Mouse (Mus musculus): ENCODE data around the gene Fam118a. TPM values are rescaled to one million over a fixed set of nuclear protein-coding genes. Genes with fewer than 3 reads are reported as not detected.
"Not testable (repeated sequence)": the region's sequence is repeated elsewhere in the genome, so short reads cannot be mapped to it uniquely, and the experiment has no call there.

The Fam118a gene
- total RNA-seq (2021) = 10 to 100 TPM; 33.9 to 34.8 TPM

DNA sequence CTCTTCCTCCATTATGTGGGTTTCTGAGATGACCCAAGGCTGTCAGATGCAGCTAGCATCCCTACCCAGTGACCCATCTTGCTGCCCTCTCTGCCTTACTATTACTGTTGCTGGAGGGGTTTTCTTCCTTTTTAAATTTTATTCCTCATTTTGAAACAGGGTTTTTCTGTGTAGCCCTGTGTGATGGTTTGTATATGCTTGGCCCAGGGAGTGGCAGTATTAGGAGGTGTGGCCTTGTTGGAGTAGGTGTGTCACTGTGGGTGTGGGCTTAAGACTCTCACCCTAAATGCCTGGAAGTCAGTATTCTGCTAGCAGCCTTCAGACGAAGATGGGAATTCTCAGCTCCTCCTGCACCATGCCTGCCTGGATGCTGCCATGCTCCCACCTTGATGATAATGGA lies at the start of gene Fam118a:
Fam118a (plus strand) TSS at position 301 of the 400 bp plus-strand sequence.
- not testable (repeated sequence) for DNase-seq

DNA sequence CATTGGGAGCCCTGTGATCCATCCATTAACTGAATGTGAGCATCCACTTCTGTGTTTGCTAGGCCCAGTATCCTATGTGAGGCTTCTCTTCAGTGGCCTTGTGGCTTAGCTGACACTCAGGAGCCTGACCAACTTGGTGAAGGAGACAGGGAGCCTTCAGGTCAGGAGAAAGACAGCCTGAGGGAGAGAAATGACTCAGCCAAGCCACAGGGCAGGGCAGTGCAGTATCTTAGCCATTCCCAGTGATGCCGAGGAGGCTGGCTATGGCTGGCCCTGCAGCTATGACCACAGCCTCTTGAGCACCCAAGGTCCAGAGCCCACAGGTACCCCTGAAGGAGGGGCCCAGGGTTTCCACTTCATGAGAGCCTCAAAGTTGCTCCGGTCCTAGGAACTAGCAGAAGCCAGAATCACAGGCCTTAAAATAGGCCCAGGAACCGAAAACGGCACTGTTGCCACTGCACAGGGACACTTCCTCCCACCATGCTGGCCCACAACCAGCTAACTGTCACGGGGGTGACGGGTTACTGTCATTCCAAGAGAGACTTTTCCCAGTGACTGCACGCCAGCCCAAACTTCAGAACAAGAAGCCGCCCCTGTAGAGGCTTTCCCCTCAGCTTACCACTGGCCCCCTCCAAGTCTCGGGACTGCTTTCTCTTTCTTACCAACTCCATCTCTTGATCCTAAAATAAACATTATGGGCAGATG lies 47.0 kb upstream of the Fam118a start:
- no peak for DNase-seq

- DNase-seq = no peak
Observed at GRCm38 (mm10) chr15:84982888-84983287, 45.9 kb upstream of the Fam118a start.

DNA sequence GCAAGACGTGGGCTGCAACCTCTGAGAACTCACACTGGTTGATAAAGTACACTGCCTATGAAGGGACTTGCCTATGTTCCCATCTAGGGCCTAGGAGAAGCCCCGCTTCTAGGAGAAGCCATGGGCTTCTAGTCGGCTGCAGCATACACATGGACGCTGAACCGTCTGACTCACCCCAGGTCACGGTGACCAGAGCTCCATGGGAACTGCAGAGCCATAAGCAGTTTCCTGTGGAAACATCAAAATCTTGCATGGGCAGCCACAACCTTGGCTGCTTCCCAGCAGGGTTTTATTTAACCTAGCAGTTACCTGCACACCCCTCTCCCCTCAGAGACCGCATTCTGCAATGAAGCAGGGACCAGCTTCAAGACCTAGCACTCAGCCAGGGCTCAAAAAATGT lies 45.0 kb upstream of the Fam118a start:
- DNase-seq = no peak

DNA sequence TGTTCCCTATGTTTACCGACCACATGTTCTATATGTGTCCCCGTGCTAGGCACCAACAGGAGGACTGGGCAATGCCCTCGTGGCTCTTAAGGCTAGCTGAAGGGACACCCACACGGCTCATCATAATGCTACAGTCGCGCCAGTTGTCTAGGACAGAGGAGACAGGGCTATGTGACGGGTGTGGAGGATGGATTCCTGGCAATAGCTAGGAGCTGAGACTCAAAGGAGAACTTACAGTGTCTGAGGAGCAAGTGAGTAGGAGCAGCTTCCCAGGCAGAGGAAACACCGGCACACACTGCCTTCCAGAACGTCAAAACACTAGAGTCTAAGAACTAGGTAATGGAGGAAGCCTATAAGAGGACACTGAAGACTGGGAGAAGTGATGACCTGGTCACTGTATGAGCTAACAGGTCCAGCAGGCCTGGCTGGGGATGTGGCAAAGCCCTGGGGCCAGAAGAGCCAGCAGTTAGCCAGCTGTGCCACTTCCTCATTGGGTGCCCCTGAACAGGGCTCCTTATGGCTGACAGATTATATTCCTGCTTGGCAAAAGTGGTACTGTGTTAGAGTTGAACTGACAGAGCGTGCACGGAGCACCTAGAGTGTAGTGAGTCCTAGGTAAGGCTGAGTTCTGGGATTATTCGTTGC lies 43.1 kb upstream of the Fam118a start:
- DNase-seq = no peak

DNA sequence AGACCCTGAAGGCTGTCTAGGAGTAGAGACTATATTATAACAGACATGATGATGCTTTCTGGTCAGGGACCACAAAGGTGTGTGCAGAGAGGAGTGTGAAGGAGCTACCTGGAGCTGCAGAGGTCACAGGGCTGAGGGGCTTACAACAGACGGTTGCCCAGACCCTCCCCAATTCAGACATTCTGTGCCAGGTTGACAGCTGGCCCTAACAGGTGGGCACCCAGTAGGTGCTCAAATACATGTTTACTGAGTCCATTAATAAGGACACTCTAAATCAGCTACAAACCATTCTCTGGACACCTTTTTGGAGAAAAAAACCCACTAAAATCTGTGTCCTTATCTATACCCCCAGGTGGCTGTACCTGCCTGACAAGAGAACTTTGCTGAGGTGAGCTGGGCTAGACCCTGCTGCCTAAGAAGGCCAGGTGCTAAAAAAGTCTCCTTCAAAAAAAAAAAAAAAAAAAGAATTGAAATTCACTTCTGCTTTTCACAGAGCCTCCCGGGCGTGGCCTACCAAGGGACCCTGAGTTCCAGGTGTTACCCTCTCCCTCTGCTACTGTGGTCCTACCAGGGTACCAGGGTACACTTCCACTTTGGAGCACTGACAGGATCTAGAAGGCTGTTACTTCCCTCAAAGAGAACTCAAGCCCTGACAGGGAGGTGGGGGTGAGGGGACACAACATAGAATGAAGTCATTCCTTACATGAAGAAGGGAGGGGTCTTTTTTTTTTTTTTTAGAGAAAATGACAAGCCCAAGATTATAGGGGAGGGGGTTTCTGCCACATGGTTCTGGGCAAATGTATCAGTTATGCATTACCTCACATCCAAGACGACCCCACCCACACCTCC lies 42.4 kb upstream of the Fam118a start:
- no peak for DNase-seq

DNA sequence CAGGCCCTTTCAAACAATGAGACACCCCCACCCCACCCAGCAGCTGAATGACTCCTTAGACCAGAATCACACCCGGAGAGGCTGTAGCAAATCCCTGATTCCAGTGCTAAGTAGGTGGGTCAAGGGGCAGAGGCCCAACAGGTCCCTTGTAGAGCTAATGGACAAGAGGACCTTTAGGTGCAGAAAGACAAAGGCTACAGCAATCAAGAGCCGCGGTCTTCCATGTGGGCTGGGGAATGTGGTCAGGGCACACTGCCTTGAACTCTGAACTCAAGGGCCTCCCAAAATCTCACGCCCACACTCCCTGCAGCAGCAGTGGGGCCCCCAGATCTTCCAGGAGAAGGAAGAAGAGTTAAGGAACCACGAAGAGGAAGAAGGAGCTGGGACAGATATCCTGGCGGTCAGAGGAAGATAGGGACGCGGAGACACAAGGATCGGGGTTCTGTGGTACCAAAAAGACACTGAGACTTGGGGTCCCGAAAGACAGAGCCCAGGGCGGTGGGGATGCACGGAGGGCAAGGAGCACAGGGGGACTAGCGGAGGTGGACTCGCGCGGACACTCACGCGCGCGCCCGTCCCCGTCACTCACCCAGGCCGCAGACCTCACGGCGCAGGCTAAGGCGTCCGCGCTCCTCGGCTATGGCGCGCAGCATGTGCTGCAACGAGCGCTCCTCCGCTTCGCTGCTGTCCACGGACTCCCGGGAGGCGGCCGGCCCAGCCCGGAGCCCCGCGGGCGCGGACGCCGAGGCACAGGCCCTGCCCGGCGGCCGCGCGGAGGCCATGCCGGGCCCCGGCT lies 41.5 kb upstream of the Fam118a start:
- no peak for DNase-seq

DNA sequence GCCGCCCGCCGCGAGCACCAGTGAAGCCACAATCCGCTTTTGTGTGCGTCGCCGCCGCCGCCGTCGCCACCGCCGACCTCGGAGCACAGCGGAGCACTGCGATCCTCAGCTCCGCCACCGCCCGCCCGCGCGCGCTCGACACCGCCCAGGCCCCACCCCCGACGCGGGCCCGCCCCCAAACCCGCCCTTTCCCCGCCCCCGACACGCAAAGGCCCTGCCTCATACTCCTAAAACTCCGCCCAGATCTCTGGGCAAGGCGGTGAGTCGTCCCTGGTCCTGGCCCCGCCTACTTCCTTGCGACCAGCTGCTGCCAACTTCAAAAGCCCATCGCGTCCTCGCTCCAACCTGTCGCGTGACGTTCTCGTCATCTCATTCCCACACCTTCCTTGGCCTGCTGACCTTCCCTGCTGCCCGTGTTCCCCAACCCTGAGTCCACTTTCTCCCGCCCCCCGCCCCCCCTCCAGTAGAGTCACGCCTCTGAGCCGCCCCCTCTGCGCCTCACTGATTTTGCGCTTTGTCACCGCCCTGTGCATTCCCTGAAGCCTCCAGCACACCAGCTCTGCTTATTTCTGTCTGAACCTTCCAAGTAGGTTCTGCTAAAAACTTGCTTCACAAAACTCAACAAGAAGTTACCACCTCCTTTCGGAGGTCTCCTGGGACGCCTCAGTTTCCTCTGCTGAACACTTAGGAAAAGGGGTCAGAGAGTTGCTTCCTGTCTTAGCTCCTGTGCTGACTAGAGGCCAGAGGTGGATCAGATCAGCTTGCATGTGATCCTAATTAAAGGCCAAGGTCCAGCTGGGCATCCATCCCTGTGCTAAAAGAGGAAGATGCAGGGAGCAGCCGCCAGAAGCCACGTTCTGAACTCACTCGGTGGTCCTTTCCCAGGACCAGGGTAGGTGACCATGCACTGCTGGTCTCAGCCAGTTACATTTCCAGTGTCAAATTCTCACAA lies 40.6 kb upstream of the Fam118a start, which contains the start of gene 5031439G07Rik:
5031439G07Rik (minus strand) TSS at position 678 of the 952 bp plus-strand sequence.
- peak; percentile 85 to 86 for DNase-seq

DNA sequence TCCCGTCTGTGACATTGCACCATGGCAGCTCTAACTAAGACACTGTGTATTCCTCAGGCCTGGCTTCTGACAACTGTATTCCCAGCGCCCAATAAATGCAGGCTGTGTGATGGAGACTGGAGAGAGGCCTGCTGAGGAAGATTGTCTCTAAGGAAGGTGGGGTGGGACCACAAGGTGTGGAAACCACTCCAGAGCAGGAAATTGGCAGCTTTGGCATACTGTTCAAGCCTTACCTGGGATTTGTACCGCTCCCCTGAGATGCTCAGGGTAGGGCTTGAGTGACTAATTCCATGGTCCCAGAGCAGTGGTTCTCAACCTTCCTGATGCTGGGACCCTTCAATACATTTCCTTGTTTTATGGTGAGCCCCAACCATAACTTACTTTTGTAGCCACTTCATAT lies 39.6 kb upstream of the Fam118a start:
- no peak for DNase-seq

GRCm38 (mm10) chr15:84989771-84990170 lies 39.0 kb upstream of the Fam118a start:
- DNase-seq = no peak

GRCm38 (mm10) chr15:84994498-84994897 lies 34.2 kb upstream of the Fam118a start:
- no peak for DNase-seq

GRCm38 (mm10) chr15:84995041-84995440 lies 33.7 kb upstream of the Fam118a start:
- DNase-seq = no peak

DNA sequence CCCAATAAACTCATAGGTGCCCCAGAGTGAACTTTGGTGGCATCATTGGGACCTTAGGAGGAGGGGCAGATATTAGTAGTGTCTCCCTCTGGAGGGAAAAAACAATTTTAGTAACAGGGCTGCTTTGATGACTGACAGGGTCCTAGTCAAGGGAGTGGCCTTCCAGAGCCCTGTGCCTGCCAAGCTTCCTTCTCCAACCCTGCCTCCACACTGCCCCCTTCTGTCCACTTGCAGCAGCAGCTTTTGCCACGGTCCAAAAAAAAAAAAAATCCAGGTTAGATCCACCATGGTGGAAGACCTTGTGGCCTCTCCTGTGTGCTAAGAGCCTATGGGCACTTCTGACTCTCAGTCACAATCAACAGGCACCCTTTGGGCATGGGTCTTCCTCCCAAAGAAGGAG lies 32.8 kb upstream of the Fam118a start:
- DNase-seq = peak in 1 of 2 experiments; percentile 62

- peak; percentile 53 to 55 for DNase-seq
Observed at GRCm38 (mm10) chr15:84997768-84998454, 30.8 kb upstream of the Fam118a start.

- no peak for DNase-seq
Observed at GRCm38 (mm10) chr15:84999911-85000310, 28.8 kb upstream of the Fam118a start.

- DNase-seq = peak; percentile 70 to 79
Observed at GRCm38 (mm10) chr15:85000984-85001982, 27.5 kb upstream of the Fam118a start.

DNA sequence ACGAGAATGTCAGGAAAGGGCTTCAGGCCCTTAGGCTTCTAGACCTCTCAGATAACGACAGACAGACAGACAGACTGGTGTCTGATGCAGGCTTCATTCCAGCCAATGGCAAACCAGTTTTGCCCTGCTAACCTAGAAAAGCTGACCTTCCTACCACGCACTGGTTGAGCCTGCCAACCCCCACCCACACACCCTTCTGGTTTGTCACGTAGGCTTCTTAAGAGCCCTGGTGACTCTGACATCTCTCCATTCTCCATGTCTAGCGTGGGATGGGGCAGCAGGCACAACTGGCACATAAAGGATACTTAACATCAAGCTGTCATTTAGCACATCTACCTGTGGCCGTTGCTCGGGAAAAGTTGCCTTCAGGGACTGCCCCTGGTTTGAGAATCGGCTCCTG lies 19.1 kb upstream of the Fam118a start:
- DNase-seq = no peak

DNA sequence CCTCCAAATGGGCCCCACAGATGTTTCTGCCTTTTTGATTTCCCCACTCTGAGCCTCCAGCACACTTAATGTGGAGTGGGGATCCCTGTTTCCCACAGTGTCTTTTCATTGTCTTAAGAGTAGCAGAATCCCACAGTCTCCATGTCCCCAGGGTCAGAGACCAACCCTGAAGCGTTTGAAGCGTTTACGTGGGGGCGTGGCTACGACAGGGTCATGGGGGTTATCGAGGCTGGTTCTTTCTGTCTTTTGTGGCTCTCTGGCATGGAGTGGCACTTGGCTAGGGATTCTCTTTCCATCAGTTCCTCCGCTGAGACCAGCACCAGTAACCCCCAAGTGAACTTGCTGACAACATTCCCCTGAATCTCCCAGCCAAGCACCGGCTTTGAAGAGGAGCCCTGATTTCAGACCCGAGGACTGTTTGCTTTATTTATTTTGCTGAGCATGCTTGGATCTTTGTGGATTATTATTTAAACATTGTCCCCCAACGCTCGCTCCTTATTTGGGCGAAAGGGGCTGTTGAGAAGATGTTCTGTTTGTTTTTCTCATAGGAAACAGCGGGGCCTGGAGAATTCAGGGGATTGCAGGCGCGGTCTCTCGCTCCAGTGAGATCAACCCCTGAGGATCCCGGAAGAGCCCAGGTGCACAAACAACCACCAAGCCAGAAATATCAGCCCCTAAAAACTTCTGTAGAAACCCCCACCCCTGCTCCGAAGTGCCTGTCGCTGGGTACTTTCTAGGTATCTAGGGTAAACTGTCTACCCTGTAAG lies 16.7 kb upstream of the Fam118a start:
- DNase-seq = no peak

Measured in layer of hippocampus, postnatal 36 days (tissue).